Mouse (Mus musculus): ENCODE measurements around the gene Gm38394.

Gm38394 gene

GRCm38 (mm10) chr1:133585995-133586537 is 75.1 kb downstream of the Gm38394 start:
- no peak for DNase-seq (ENCODE audit: low spot score)

- DNase-seq (ENCODE audit: low spot score) = no peak
Observed at GRCm38 (mm10) chr1:133571293-133571692, 89.8 kb downstream of the Gm38394 start.

Data from lung, postnatal 25 days (tissue).